Mouse (Mus musculus): Measurements from ENCODE around the gene Macf1.

DNA sequence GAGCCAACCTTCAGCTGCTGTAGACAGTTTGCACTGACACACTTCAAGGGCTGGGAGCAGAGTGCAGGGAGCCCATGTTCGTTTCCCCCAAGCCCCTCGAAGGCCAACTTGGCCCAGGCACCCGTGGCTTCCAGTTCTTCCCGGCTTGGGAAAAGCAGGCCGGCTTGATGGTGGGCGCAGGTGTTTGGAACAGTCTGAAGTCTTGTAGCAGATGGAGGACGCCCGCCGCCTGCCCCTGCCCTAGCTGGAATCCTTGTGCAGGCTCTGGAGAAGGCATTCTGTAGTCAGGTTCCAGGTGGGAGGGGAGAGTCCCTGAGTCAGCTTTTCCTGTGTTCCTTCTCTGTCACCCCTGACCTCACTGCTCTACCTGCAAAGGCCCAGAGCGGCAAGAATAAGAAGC, 377.2 kb downstream of the Macf1 start:
- TF ChIP-seq CTCF (IDR thresholded peaks at IDR 0.05), result no peak
- no peak for TF ChIP-seq POLR2A (IDR thresholded peaks at IDR 0.05; ENCODE audit: insufficient read depth, low read depth, low read length)
- TF ChIP-seq EP300 (IDR thresholded peaks at IDR 0.05; ENCODE audit: insufficient read depth, low read depth, low read length), result no peak
